Mouse (Mus musculus): ENCODE results near the gene Uimc1. TPM values are rescaled to one million over a fixed set of nuclear protein-coding genes. Genes with fewer than 3 reads are reported as not detected.

Gene Uimc1
- polyA plus RNA-seq (2012) = 9.3 and 10.2 TPM in 2 replicates

DNA sequence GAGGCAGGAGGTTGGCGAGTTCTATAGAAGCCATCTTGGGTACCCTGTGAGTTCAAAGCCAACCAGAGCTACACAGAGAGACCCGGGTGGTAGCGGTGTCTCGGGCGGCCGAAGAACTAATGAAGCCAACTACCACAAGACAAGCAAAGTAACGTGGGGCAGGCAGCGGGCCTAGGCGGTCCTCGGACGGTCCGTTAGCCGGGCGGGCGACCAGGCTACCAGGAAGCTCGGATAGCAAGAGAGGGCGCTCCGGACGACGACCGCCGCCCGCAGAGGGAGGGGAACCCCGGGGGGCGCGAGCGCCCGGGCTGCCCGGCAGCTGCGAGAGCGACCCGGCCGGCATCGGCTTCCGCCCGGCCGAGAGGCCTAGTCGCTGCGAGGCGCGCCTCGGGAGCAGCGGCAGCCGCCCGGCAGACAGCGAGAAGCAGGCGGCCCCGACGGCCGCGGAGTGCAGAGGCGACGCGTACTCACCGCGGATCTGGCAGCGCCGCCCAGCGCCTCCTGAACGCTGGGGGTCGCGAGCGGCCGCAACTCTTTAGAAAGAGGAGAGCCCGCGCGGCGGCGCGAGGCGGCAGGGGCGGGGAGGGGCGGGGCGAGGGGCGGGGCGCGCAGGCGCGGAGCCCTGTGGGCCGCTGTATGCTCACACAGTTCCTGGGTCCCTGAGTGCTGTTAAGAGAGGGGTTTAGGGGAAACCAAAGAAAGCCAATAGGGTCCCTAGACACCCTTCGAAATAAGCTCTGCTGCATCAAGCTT lies at the start of gene Uimc1:
TSS of gene Uimc1 (minus strand) at position 575 of the 753 bp plus-strand sequence.

DNA sequence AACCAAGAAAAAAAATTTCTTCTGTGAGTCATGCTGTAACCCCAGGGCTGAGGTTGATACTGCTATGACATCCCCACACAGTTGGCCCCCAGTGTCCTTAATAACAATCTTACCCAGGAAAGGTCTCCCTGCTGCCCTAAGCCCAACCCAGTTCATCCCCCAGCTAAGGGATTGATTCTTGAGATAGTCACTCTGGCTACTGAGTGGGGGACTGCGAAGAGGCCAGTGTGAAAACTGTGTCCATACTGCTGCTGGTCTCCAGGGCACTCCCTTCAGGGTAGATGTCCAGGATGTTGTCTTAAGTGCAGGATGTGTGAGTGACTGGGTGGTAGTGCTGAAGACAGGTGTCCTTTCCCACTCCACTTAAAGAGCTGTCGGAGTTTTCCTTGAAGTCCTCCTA lies 33.3 kb upstream of the Uimc1 start, which contains the start of gene Gm17617:
TSS of gene Gm17617 (minus strand) at position 101 of the 400 bp plus-strand sequence.

DNA sequence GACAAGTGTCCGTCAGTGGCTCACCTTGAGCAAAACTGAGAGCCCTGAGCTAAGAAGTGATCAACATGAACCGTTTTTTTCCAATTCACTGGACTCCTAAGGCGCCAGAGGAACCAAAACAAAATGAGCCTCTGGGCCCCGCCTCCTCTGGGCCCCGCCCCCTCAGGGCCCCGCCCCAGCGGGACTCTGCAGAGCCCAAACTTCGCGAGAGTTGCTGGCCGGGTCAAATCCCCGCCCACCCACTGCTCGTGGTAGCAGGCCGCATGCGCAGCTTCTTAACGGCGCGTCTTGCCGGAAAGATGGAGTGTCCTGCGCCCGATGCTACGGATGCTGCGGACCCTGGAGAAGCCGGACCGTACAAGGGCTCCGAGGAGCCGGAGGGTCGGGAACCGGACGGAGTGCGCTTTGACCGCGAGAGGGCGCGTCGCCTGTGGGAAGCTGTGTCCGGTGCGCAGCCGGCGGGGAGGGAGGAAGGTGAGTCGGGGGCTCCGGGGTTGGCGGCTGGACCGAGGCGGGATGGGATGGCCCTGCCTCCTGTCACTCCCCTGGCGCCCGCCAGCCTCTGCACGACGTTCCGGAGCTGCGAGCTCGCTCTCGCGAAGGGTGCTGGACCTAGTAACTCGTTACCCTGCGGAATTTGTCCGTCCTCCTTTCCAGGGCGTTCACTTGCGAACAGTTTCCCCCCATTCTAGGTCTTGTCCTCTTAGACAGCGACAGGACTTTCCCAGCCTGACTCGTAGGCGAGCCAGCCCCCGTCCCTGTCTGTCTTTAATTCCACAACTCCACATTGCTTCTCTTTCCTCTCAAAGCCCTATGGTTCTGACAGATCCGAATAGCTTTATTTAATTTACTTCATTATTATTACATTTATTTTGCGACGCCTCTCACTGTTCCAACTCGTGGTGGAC lies 5.2 kb upstream of the Uimc1 start, which contains the start of gene Zfp346:
TSS of gene Zfp346 (plus strand) at position 267 of the 908 bp plus-strand sequence.

DNA sequence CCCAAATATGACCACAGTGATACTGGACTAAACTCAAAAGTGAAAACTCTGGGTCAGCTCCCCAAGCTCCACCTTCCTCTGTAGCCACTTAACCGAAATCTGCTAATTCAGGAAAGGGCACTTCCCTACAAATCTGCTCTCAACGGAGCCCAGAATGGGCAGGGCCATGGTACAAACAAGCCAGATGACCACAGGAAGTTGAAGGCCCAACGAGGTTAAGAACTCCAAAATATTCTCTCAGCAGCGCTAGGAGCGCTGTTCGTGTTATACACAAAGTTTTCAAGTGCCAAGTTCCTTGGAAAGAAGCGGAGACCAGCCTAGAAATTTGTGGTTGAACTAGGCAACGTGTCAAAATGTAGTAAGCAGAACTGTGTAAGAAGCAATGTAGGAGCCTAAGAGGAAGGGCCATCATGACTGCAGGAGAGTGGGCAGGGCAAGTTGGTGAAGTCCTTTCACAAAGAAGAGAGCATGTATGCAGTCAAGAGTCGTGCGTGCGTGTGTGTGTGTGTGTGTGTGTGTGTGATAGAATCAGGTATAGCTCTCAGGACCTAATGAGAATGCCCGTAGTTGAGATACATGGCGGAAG lies 78.8 kb downstream of the Uimc1 start, which contains the start of gene Hk3:
TSS of gene Hk3 (minus strand) at position 192 of the 586 bp plus-strand sequence.

Other genes starting within 250 kb of the Uimc1 start
- gene Unc5a, start 150.9 kb downstream of the Uimc1 start, polyA plus RNA-seq (2012) = 4.0 and 7.8 TPM in 2 replicates
- gene Hk3, start 78.9 kb downstream of the Uimc1 start, polyA plus RNA-seq (2012) = 133 and 193 TPM in 2 replicates
- 8.6 and 16.5 TPM in 2 replicates for gene Zfp346, start 5.0 kb upstream of the Uimc1 start, polyA plus RNA-seq (2012)
- not detected in 2 replicates for gene Gm17617, start 33.2 kb upstream of the Uimc1 start, polyA plus RNA-seq (2012)
- gene Fgfr4, start 52.3 kb upstream of the Uimc1 start, polyA plus RNA-seq (2012) = not detected in 2 replicates
- 12.8 and 13.5 TPM in 2 replicates for gene Nsd1, start 109.5 kb upstream of the Uimc1 start, polyA plus RNA-seq (2012)
- 274 and 289 TPM in 2 replicates for gene Prelid1, start 220.2 kb upstream of the Uimc1 start, polyA plus RNA-seq (2012)
- 79.4 and 99.3 TPM in 2 replicates for gene Rab24, start 221.6 kb upstream of the Uimc1 start, polyA plus RNA-seq (2012)
- 9.2 and 11.5 TPM in 2 replicates for gene Mxd3, start 229.5 kb upstream of the Uimc1 start, polyA plus RNA-seq (2012)